Mouse (Mus musculus) lung, adult 2 months (tissue): ENCODE data around the gene Prss53.
A peak's percentile ranks its signal among the peaks of the same experiment; 100 is the strongest.

Experiments
- CTCF ChIP-seq: fragments of 200-500 bp; IDR thresholded peaks from 2 replicates; pipeline ENCODE4 v1.5.1; 2011; ENCODE audit warnings: mild to moderate bottlenecking, low read length, control low read depth; ENCODE audit not compliant: insufficient read depth
- POLR2A ChIP-seq: fragments of 200-500 bp; IDR thresholded peaks from 2 replicates; pipeline ENCODE4 v1.6.1; 2011; ENCODE audit warnings: low read depth, mild to moderate bottlenecking, control low read depth, low read length, borderline replicate concordance; ENCODE audit errors: extremely low read depth

- TF ChIP-seq POLR2A, result peak; percentile 31; the same call in 1 of the 2 replicates
- TF ChIP-seq CTCF, result 0 out of 2 replicates have a peak, but pooled peaks have one; percentile 5
Measured at GRCm38 (mm10) chr7:127928596-127928995, 37.8 kb upstream of the Prss53 start.
